Mouse (Mus musculus) hindbrain, postnatal 0 days (tissue): ENCODE measurements around the gene Olfr170. TPM values are rescaled to one million over a fixed set of nuclear protein-coding genes. Genes with fewer than 3 reads are reported as not detected.
"Not testable (repeated sequence)": the region's sequence is repeated elsewhere in the genome, so short reads cannot be mapped to it uniquely, and the experiment has no call there.

Experiments
- ATAC-seq: fragments of 200-750 bp; cut with Nextera tagmentation; 2 replicates; pipeline ENCODE4 v1.8.0; 2017; ENCODE audit warnings: mild to moderate bottlenecking, moderate TSS enrichment, moderate library complexity
- DNase-seq: peaks from one replicate; pipeline ENCODE4 v3.0.0-alpha.2; 2015; ENCODE audit warnings: low spot score
- H3K27ac ChIP-seq: fragments of 300-500 bp; sonication (generic); 2 replicates; pipeline ENCODE4 v1.5.1; 2014; ENCODE audit warnings: mild to moderate bottlenecking
- H3K27me3 ChIP-seq: fragments of 300-500 bp; sonication (generic); 2 replicates; pipeline ENCODE4 v1.6.1; 2014; ENCODE audit warnings: low read length, mixed read lengths; ENCODE audit not compliant: insufficient read depth
- H3K36me3 ChIP-seq: fragments of 300-500 bp; sonication (generic); 2 replicates; pipeline ENCODE4 v1.6.1; 2014; ENCODE audit warnings: low read length, mixed read lengths; ENCODE audit not compliant: insufficient read depth
- H3K4me1 ChIP-seq: fragments of 300-500 bp; sonication (generic); 2 replicates; pipeline ENCODE4 v1.6.1; 2014; ENCODE audit warnings: antibody characterized with exemption, low read length, mixed read lengths; ENCODE audit not compliant: insufficient read depth
- H3K4me2 ChIP-seq: fragments of 300-500 bp; sonication (generic); 2 replicates; pipeline ENCODE4 v1.6.1; 2014; ENCODE audit warnings: low read depth, mild to moderate bottlenecking, low read length, moderate library complexity, mixed read lengths
- H3K4me3 ChIP-seq: fragments of 300-500 bp; sonication (generic); 2 replicates; pipeline ENCODE4 v1.5.1; 2014; ENCODE audit warnings: low read length
- H3K9ac ChIP-seq: fragments of 300-500 bp; sonication (generic); replicated peaks from 2 replicates; pipeline ENCODE4 v1.6.1; 2014; ENCODE audit warnings: mild to moderate bottlenecking, low read length, moderate library complexity, mixed read lengths
- H3K9me3 ChIP-seq: fragments of 300-500 bp; sonication (generic); 2 replicates; pipeline ENCODE4 v1.6.1; 2016; ENCODE audit warnings: low read length, mixed read lengths
- CTCF ChIP-seq: IDR thresholded peaks from 2 replicates; pipeline ENCODE4 v1.5.1; 2016; ENCODE audit warnings: antibody characterized with exemption, control low read depth, low read depth
- WGBS: fragments of 180-500 bp; shearing (Covaris S2); extraction: QIAGEN DNeasy Blood & Tissue Kit; methylation state at CpG from one replicate; pipeline ENCODE4 v1.1.7; 2014; 5-methylcytosine and 5-hydroxymethylcytosine counted together
- polyA plus RNA-seq: library from polyadenylated mRNA; unstranded; fragments of >200 nt; fragmentation: Nextera tagmentation; extraction: Ambion mirVana; gene quantifications from 2 replicates; pipeline ENCODE4 v1.2.1, GENCODE M21; 2015
- total RNA-seq: library from RNA; depleted of rRNA; stranded (reverse); fragments of >200 nt; gene quantifications from 2 replicates; pipeline ENCODE4 v1.2.3, GENCODE M21; 2014; rRNA removed

Olfr170 gene
- not detected in 2 replicates for total RNA-seq
- not detected in 2 replicates for polyA plus RNA-seq

DNA sequence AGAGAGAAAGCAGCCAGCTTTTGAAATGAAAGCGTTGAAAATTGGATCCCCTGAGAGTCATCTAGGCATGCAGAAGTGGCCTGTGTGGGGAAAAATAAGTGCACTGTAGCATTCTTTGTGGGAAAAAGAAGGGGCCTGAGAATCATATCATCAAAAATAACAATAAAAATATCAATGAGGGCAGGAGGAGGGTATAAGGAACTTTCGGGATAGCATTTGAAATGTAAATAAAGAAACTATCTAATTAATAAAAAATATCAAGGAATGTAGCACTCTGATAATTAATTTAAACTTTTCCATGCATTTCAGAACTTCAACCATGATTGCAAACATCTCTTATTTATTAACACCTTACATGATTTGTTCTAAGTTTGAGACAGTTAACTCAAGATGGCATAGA, at the start of gene Olfr170:
Gene Olfr170 (minus strand): TSS at position 101 of the 400 bp plus-strand sequence.
- H3K27ac ChIP-seq, H3K27me3 ChIP-seq, H3K4me3 ChIP-seq, H3K36me3 ChIP-seq, ATAC-seq, H3K9me3 ChIP-seq, H3K4me2 ChIP-seq, H3K9ac ChIP-seq, H3K4me1 ChIP-seq, DNase-seq: not testable (repeated sequence)
- 88% methylated on average over 2 of the region's 2 CpGs for WGBS

DNA sequence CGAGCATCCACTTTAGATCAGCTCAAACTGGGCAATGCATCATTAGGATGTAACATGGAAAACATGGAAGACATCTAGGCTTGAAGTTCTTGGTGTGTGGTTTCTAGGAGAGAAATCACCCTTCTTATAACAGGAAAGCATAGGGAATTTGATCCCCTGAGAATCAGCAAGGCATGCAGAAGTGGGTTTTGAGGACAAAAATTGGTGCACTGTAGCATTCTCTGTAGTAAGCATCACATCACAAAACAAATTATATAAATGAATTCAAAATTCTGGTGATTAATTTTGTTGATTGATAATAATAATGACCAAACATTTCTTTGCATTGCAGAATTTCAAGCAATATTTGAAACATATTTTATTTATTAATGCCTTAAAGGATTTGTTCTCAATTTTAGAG, 18.1 kb upstream of the Olfr170 start, which contains the start of gene Olfr171:
Gene Olfr171 (minus strand): TSS at position 101 of the 400 bp plus-strand sequence.
- no peaks in the 10 kb centered on the region for H3K36me3 ChIP-seq
- H3K4me1 ChIP-seq = no peaks in the 10 kb centered on the region
- H3K9me3 ChIP-seq = no peaks in the 10 kb centered on the region
- TF ChIP-seq CTCF = no peak
- no peak within 1 kb of the TSS for H3K4me3 ChIP-seq
- 80% methylated on average over 1 of the region's 1 CpGs for WGBS
- H3K9ac ChIP-seq = no peak within 1 kb of the TSS
- no peak within 1 kb of the TSS for H3K27ac ChIP-seq
- H3K4me2 ChIP-seq = no peak within 1 kb of the TSS
- ATAC-seq (no peak), DNase-seq (no peak)
- no peaks in the 10 kb centered on the region for H3K27me3 ChIP-seq

DNA sequence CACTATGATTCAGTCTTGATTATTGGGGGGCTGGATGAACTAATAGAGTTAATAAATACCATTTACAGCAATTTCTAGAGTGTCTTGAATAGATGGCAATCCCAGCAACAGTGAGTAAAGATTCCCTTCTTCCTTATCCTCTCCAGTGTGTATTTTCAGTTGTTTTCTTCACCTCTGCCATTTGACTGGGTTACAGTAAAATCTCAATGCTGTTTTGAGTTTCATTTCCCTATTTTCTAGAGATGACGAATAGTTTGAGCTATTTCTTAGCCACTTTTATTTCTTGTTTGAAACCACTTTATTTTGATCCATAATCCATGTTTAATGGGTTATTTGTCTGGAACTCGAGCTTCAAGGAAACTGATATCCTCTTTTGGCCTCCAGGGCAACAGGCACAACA, 8.5 kb downstream of the Olfr170 start:
- H3K4me2 ChIP-seq = no peak overlapping the region
- H3K9me3 ChIP-seq = peaks cover 2% of the 10 kb centered on the region; the same call in 1 of the 2 replicates
- ATAC-seq = no peak
- no peaks in the 10 kb centered on the region for H3K4me1 ChIP-seq
- H3K36me3 ChIP-seq = no peaks in the 10 kb centered on the region
- H3K27ac ChIP-seq = no peak overlapping the region
- WGBS = 65% methylated on average over 2 of the region's 2 CpGs
- no peak overlapping the region for H3K9ac ChIP-seq
- DNase-seq = no peak
- no peaks in the 10 kb centered on the region for H3K27me3 ChIP-seq
- no peak overlapping the region for H3K4me3 ChIP-seq
- TF ChIP-seq CTCF = no peak

DNA sequence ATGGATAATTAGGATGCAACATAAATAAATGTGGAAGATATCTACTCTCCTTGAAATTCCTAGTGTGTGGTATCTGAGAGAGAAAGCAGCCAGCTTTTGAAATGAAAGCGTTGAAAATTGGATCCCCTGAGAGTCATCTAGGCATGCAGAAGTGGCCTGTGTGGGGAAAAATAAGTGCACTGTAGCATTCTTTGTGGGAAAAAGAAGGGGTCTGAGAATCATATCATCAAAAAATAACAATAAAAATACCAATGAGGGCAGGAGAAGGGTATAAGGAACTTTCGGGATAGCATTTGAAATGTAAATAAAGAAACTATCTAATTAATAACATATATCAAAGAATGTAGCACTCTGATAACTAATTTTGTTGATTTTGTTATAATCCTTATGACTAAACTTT, 40.0 kb downstream of the Olfr170 start, which contains the start of gene Olfr169:
Gene Olfr169 (minus strand): TSS at position 101 of the 400 bp plus-strand sequence.
- ATAC-seq, H3K4me1 ChIP-seq, H3K4me2 ChIP-seq, H3K9ac ChIP-seq, H3K9me3 ChIP-seq, H3K36me3 ChIP-seq, DNase-seq, H3K4me3 ChIP-seq, H3K27me3 ChIP-seq, H3K27ac ChIP-seq: not testable (repeated sequence)
- WGBS = 82% methylated on average over 2 of the region's 2 CpGs

Other genes with a start within 250 kb of the Olfr170 start
- gene Olfr165, start 188.7 kb downstream of the Olfr170 start, total RNA-seq = not detected in 2 replicates
- gene Olfr165, start 188.7 kb downstream of the Olfr170 start, polyA plus RNA-seq = not detected in 2 replicates
- gene Olfr166, start 128.2 kb downstream of the Olfr170 start, total RNA-seq = 0.21 TPM in 1 of 2 replicates, not detected in the other
- gene Olfr166, start 128.2 kb downstream of the Olfr170 start, polyA plus RNA-seq = not detected in 2 replicates
- gene Olfr167, start 89.6 kb downstream of the Olfr170 start, total RNA-seq = not detected in 2 replicates
- not detected in 2 replicates for gene Olfr167, start 89.6 kb downstream of the Olfr170 start, polyA plus RNA-seq
- not detected in 2 replicates for gene Olfr168, start 76.3 kb downstream of the Olfr170 start, total RNA-seq
- gene Olfr168, start 76.3 kb downstream of the Olfr170 start, polyA plus RNA-seq = not detected in 2 replicates
- not detected in 2 replicates for gene Olfr169, start 40.1 kb downstream of the Olfr170 start, total RNA-seq
- not detected in 2 replicates for gene Olfr169, start 40.1 kb downstream of the Olfr170 start, polyA plus RNA-seq
- gene Olfr171, start 18.0 kb upstream of the Olfr170 start, total RNA-seq = not detected in 2 replicates
- gene Olfr171, start 18.0 kb upstream of the Olfr170 start, polyA plus RNA-seq = not detected in 2 replicates
- gene Lamp3, start 94.5 kb upstream of the Olfr170 start, total RNA-seq = not detected in 2 replicates
- gene Lamp3, start 94.5 kb upstream of the Olfr170 start, polyA plus RNA-seq = not detected in 2 replicates
- 21.4 and 25.5 TPM in 2 replicates for gene B3gnt5, start 148.3 kb upstream of the Olfr170 start, total RNA-seq
- 22.6 and 24.0 TPM in 2 replicates for gene B3gnt5, start 148.3 kb upstream of the Olfr170 start, polyA plus RNA-seq